Mouse (Mus musculus) embryonic fibroblast, embryonic 13.5 days (primary cell): ENCODE results near the gene Fkbp15.

Source experiments
- CTCF ChIP-seq: IDR thresholded peaks from 2 replicates; pipeline ENCODE4 v1.5.1; 2011; ENCODE audit warnings: mild to moderate bottlenecking, control low read depth, low read length, moderate library complexity, borderline replicate concordance; ENCODE audit not compliant: insufficient read depth
- POLR2A ChIP-seq: IDR thresholded peaks from 2 replicates; pipeline ENCODE4 v1.6.1; 2011; ENCODE audit warnings: low read depth, mild to moderate bottlenecking, control low read depth, low read length, moderate library complexity

- no peak for TF ChIP-seq POLR2A
- no peak for TF ChIP-seq CTCF
Observed at GRCm38 (mm10) chr4:62338536-62338935, 21.8 kb downstream of the Fkbp15 start.
